Mouse (Mus musculus) liver, postnatal 0 days (tissue): ENCODE measurements around the gene Nexn. TPM values are rescaled to one million over a fixed set of nuclear protein-coding genes. Genes with fewer than 3 reads are reported as not detected.
A peak's percentile ranks its signal among the peaks of the same experiment; 100 is the strongest.
"Not testable (repeated sequence)": the region's sequence is repeated elsewhere in the genome, so short reads cannot be mapped to it uniquely, and the experiment has no call there.

Source experiments
- ATAC-seq: fragments of 200-750 bp; cut with Nextera tagmentation; 2 replicates; pipeline ENCODE4 v1.8.0; 2017; ENCODE audit warnings: mild to moderate bottlenecking, moderate library complexity
- DNase-seq: peaks from one replicate; pipeline ENCODE4 v3.0.0-alpha.2; 2016
- H3K27ac ChIP-seq: fragments of 300-500 bp; sonication (generic); 2 replicates; pipeline ENCODE4 v1.5.1; 2014; ENCODE audit warnings: antibody characterized with exemption, moderate library complexity, mild to moderate bottlenecking, low read depth
- H3K27me3 ChIP-seq: fragments of 300-500 bp; sonication (generic); 2 replicates; pipeline ENCODE4 v1.6.1; 2014; ENCODE audit warnings: low read length, control low read depth, mixed read lengths; ENCODE audit not compliant: insufficient read depth
- H3K36me3 ChIP-seq: fragments of 300-500 bp; sonication (generic); replicated peaks from 2 replicates; pipeline ENCODE4 v1.6.1; 2014; ENCODE audit warnings: mild to moderate bottlenecking, control low read depth, low read length, moderate library complexity, mixed read lengths; ENCODE audit not compliant: insufficient read depth
- H3K4me1 ChIP-seq: fragments of 300-500 bp; sonication (generic); 2 replicates; pipeline ENCODE4 v1.6.1; 2014; ENCODE audit warnings: antibody characterized with exemption, mild to moderate bottlenecking, control low read depth; ENCODE audit not compliant: insufficient read depth
- H3K4me2 ChIP-seq: fragments of 300-500 bp; sonication (generic); 2 replicates; pipeline ENCODE4 v1.6.1; 2014; ENCODE audit warnings: low read depth, mild to moderate bottlenecking, low read length, moderate library complexity, mixed read lengths
- H3K4me3 ChIP-seq: fragments of 300-500 bp; sonication (generic); 2 replicates; pipeline ENCODE4 v1.5.1; 2014; ENCODE audit warnings: low read depth, low read length
- H3K9ac ChIP-seq: fragments of 300-500 bp; sonication (generic); replicated peaks from 2 replicates; pipeline ENCODE4 v1.6.1; 2014; ENCODE audit warnings: mild to moderate bottlenecking, moderate library complexity
- H3K9me3 ChIP-seq: fragments of 300-500 bp; sonication (generic); 2 replicates; pipeline ENCODE4 v1.6.1; 2016; ENCODE audit warnings: mild to moderate bottlenecking, control low read depth, low read length, mixed read lengths
- CTCF ChIP-seq: sonication (generic); IDR thresholded peaks from 2 replicates; pipeline ENCODE4 v1.5.1; 2016; ENCODE audit warnings: antibody characterized with exemption, low read depth
- EP300 ChIP-seq: IDR thresholded peaks from 2 replicates; pipeline ENCODE4 v1.6.1; 2016; ENCODE audit warnings: antibody characterized with exemption, low read depth, mild to moderate bottlenecking
- WGBS: fragments of 180-500 bp; shearing (Covaris S2); extraction: QIAGEN DNeasy Blood & Tissue Kit; methylation state at CpG from one replicate; pipeline ENCODE4 v1.1.7; 2014; ENCODE audit not compliant: insufficient replicate concordance; 5-methylcytosine and 5-hydroxymethylcytosine counted together
- polyA plus RNA-seq: library from polyadenylated mRNA; unstranded; fragments of >200 nt; fragmentation: Nextera tagmentation; extraction: Ambion mirVana; gene quantifications from 2 replicates; pipeline ENCODE4 v1.2.1, GENCODE M21; 2015

Gene Nexn
- 1.1 and 2.4 TPM in 2 replicates for polyA plus RNA-seq

DNA sequence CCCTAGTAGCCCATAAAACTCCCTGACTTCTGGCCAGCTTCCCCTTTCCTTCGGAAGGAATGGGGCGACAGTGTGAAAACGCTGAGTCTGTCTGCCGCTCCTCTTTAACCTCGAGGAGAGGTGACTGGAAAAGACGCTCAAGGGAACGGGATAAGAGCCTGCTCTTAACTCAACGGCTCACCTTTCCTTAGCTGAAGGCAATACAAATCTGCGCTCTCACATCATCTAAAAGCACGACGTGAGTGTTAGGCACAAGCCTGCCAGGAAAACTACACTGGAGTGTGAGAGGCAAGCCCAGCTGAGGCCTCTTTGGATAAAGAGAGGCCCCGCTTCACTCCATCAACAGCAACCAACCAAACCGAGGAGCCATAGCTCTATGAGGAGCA lies at the start of gene Nexn:
TSS of gene Nexn (minus strand) at position 315 of the 386 bp plus-strand sequence.
- peak within 1 kb of the TSS; percentile 34; the same call in 1 of the 2 replicates for H3K27ac ChIP-seq

DNA sequence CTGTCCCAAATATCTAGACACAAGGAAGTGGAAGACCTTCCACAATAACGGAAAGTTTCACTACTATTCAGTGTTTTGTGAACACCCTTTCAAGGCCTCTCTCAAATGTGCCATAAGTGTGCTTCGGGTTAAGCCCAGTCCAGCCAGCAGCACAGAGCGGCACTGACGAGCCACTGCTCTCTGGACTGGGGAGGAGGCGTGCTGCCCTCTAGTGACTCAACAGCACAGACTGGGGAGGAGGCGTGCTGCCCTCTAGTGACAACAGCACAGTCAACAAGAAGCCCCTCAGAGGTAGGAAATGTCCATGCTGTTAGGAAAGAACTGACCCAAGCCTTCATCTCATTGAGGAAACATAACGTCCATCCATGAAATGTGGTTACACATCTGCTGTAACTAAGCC lies 49.5 kb upstream of the Nexn start:
- Histone ChIP-seq H3K36me3 (peaks cover under 1% of the 10 kb centered on the region; the same call in 1 of the 2 replicates), H3K9ac (no peak overlapping the region), H3K9me3 (no peaks in the 10 kb centered on the region), H3K27me3 (no peaks in the 10 kb centered on the region), H3K4me1 (no peaks in the 10 kb centered on the region; the same call in 1 of the 2 replicates), H3K4me2 (no peak overlapping the region), H3K27ac (no peak overlapping the region), H3K4me3 (no peak overlapping the region)
- 11% methylated on average over 7 of the region's 7 CpGs for WGBS
- DNase-seq (peak; percentile 85), ATAC-seq (peak; percentile 95)
- no peak for TF ChIP-seq EP300
- TF ChIP-seq CTCF, result peak; percentile 100

More for the DNA sequence above, at the start of gene Nexn:
- Histone ChIP-seq H3K36me3 (no peaks in the 10 kb centered on the region), H3K4me2 (peak within 1 kb of the TSS; percentile 81), H3K9ac (peak within 1 kb of the TSS; percentile 67), H3K4me1 (peaks cover 7% of the 10 kb centered on the region), H3K4me3 (peak within 1 kb of the TSS; percentile 54), H3K27me3 (peaks cover 33% of the 10 kb centered on the region), H3K9me3 (no peaks in the 10 kb centered on the region)
- ATAC-seq (peak; percentile 12; the same call in 1 of the 2 replicates), DNase-seq (no peak)
- WGBS, result 10% methylated on average over 13 of the region's 13 CpGs
- no peak for TF ChIP-seq CTCF
- TF ChIP-seq EP300, result no peak

DNA sequence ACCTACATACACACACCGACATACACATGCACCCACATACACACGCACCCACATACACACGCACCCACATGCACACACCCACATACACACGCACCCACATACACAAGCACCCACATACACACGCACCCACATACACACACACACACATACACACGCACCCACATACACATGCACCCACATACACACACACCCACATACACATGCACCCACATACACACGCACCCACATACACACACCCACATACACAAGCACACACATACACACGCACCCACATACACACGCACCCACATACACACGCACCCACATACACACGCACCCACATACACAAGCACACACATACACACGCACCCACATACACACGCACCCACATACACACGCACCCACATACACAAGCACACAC lies 48.5 kb upstream of the Nexn start:
- not testable (repeated sequence) for H3K9me3 ChIP-seq, DNase-seq, H3K27ac ChIP-seq, ATAC-seq, H3K4me2 ChIP-seq, H3K4me1 ChIP-seq, H3K4me3 ChIP-seq, H3K27me3 ChIP-seq, H3K36me3 ChIP-seq, H3K9ac ChIP-seq
- WGBS, result 74% methylated on average over 14 of the region's 14 CpGs

DNA sequence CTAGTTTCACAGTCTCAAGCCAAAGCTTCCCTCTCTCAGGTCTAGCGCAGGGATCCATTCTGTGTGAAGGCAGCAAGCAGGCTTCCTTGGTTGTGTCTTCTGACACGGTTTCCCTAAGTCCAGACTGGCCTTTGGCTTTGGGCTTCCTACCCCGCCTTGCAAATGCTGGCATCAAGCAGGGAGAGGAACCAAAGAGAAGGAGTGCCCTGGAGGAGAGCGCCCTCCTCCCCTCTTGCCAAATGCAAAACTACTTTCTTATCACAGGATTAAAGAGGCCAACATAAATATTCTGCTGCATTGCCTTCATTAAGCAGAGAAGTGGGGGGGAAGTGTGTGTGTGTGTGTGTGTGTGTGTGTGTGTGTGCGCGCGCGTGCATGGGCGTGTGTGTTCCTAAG lies 43.1 kb upstream of the Nexn start:
- TF ChIP-seq CTCF (no peak), EP300 (no peak)
- 88% methylated on average over 9 of the region's 9 CpGs for WGBS
- Histone ChIP-seq H3K4me1 (peaks cover 6% of the 10 kb centered on the region), H3K4me2 (no peak overlapping the region), H3K36me3 (no peaks in the 10 kb centered on the region; the same call in 1 of the 2 replicates), H3K27me3 (no peaks in the 10 kb centered on the region), H3K4me3 (no peak overlapping the region), H3K9me3 (no peaks in the 10 kb centered on the region), H3K9ac (no peak overlapping the region), H3K27ac (0 out of 2 replicates have a peak overlapping the region, but pooled peaks have one; percentile 23)
- ATAC-seq (no peak), DNase-seq (no peak)

DNA sequence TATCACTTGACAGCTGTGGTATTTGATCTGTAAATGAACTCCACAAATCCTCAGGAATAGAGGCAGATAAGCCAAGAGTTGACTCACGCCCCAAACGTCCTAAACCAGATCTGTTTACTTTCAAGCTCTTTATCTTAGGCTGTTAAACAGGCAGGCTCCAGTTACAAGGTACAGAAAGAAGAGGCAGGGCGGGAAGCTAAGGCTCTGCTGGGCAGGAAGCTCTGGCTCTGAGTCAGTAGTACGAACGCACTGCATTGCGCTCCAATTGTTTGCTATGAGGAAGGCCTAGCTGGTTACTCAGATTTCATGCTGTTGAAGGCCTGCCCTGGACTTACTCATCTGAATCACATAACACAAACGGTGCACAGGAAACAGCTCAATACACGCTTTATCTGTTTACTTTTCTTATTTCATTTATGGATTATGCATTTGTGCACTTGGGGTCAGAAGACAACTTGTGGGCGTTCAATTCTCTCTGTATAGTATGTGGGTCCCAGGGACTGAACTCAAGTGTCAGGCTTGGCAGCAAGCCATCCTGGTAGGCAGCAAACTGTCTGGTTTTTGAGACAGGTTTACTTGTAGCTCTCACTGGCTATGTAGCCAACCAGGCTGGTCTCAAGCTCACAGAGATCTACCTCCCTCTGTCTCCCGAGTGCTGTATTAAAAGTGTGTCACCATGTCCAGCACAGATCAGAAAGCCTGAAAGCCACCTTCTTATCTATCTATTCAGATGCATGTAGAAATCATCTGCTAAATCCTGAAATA lies 42.5 kb upstream of the Nexn start:
- peak overlapping the region; percentile 23; the same call in 1 of the 2 replicates for H3K27ac ChIP-seq
- WGBS, result 33% methylated on average over 10 of the region's 10 CpGs
- DNase-seq, result no peak

DNA sequence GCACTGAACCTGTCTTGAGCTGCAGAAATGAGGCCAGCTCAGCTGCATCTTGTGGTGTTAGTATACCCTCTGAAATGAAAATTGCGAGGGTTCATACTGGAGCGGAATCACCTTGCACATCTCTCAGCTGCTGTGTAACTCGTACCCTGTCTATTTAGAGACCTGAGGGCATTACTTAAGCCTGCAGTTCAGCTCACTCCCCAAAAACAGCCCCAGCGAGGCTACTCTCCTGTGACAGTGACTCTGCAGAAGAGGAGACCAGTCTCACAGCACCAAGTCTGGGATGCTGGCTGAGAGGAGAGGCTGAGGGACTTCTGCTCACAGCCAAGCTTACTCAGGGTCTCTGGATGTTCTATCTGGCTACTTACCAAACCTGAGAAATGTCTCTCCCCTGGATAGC lies 39.8 kb upstream of the Nexn start:
- no peaks in the 10 kb centered on the region for H3K27me3 ChIP-seq
- no peak overlapping the region for H3K9ac ChIP-seq
- whole genome bisulfite sequencing, result 80% methylated on average over 4 of the region's 4 CpGs
- H3K36me3 ChIP-seq, result peaks cover 4% of the 10 kb centered on the region
- H3K27ac ChIP-seq, result no peak overlapping the region
- no peak overlapping the region for H3K4me3 ChIP-seq
- H3K4me2 ChIP-seq, result no peak overlapping the region
- peaks cover 6% of the 10 kb centered on the region for H3K4me1 ChIP-seq
- H3K9me3 ChIP-seq, result no peaks in the 10 kb centered on the region
- ATAC-seq, result no peak
- TF ChIP-seq CTCF (no peak), EP300 (no peak)
- DNase-seq, result no peak

More for the DNA sequence above, 42.5 kb upstream of the Nexn start:
- Histone ChIP-seq H3K4me3 (no peak overlapping the region), H3K4me1 (peaks cover 6% of the 10 kb centered on the region), H3K9ac (no peak overlapping the region), H3K27me3 (no peaks in the 10 kb centered on the region), H3K4me2 (no peak overlapping the region), H3K36me3 (no peaks in the 10 kb centered on the region; the same call in 1 of the 2 replicates), H3K9me3 (no peaks in the 10 kb centered on the region)
- TF ChIP-seq CTCF (no peak), EP300 (no peak)
- ATAC-seq, result peak; percentile 67
